Mouse (Mus musculus) hematopoietic stem cell, adult 5-6 weeks (primary cell): ENCODE data around the gene Irx6. TPM values are rescaled to one million over a fixed set of nuclear protein-coding genes. Genes with fewer than 3 reads are reported as not detected.

Source experiments
- ATAC-seq, 2 experiments: fragments of 125-278 bp in 1 of 2; replicated peaks in 1 of 2; 2 replicates each; pipeline ENCODE4 v1.8.0; 2016 to 2017; ENCODE audit warnings: inconsistent platforms in 2 of 2, mild to moderate bottlenecking in 2 of 2, moderate number of reproducible peaks in 2 of 2, low read depth in 1 of 2, moderate TSS enrichment in 1 of 2; ENCODE audit not compliant: low FRiP score in 2 of 2, poor library complexity in 2 of 2, severe bottlenecking in 2 of 2, insufficient read depth in 1 of 2, low TSS enrichment in 1 of 2
- total RNA-seq: library from RNA; stranded (forward); fragments of 172-1452, 232-1000 nt; gene quantifications from 2 replicates; pipeline ENCODE4 v1.2.3, GENCODE M21; 2017

Gene Irx6
- not detected in 2 replicates for total RNA-seq

- no peak for ATAC-seq
Measured at GRCm38 (mm10) chr8:92674244-92675128, at the start of gene Irx6. Irx6 (plus strand) TSS chr8:92674288.

GRCm38 (mm10) chr8:92628711-92629650 lies 45.1 kb upstream of the Irx6 start:
- no peak for ATAC-seq

DNA sequence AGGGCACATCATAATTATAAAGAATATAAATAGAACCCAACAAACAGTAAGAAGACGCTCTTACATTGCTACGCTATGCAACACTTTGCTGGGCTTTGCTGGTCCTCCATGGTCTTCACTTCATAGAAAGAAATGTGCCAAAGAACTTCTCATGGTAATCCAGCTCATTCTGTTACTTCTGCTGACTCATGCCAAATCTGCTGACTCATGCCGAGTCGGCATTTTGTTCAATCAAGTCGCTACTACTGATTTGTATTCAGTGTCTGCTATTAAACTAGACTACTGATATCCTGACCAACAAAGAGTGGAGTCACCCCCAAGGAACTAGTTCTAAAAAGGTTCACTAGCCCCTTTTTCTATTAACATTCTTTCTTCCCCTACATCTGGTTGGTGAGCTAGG lies 40.9 kb upstream of the Irx6 start:
- no peak for ATAC-seq

- ATAC-seq = no peak
Measured at GRCm38 (mm10) chr8:92640820-92641219, 33.3 kb upstream of the Irx6 start.

DNA sequence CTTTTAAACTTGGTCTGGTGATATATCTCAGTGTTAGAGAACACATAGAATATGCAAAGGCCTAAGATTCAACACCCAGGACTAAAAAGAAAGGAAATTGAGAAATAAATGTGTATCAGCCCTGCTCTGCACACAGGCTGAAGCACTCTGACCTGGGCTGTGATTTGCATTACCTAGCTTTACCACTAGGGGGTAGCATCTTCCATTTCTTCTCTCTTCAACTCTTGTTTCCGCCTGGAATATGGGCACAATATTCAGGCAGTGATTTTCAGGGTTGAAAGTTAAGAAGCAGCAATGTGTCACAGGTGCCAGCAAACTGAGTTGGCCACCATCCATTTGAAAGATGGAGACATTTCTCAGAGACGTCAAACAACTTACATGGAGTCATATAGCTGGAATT lies 27.5 kb upstream of the Irx6 start:
- ATAC-seq = no peak

GRCm38 (mm10) chr8:92664207-92664606 lies 9.9 kb upstream of the Irx6 start:
- no peak for ATAC-seq

DNA sequence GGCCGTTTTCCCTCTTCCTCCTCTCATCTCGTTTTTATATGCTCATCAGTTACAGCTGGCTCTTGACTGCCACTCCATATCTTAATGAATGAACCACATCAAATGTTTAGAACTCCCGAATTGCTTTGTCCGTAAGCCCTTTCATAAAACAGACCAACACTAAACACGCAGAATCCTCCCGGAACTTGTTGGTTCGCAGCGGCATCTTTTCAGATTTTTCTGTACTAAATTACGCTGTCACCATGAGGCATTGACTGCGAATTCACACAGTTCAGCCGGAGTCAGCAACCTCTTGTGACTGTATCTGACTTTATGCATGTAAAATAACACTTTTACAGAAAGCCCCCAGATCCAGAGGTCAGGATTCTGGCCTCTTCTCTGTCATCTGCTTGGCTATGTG lies 3.9 kb upstream of the Irx6 start:
- ATAC-seq = no peak

- no peak for ATAC-seq
Measured at GRCm38 (mm10) chr8:92670656-92671195, 3.4 kb upstream of the Irx6 start.

- ATAC-seq = no peak
Measured at GRCm38 (mm10) chr8:92671892-92672291, 2.2 kb upstream of the Irx6 start.

- ATAC-seq = no peak
Measured at GRCm38 (mm10) chr8:92673101-92673500, 987 bp upstream of the Irx6 start.

- peak in 1 of 2 experiments; percentile 32; a peak in 1 of 4 replicates for ATAC-seq
Measured at GRCm38 (mm10) chr8:92673555-92674243, 389 bp upstream of the Irx6 start.

- ATAC-seq = no peak
Measured at GRCm38 (mm10) chr8:92678407-92678806, 4.3 kb downstream of the Irx6 start.

DNA sequence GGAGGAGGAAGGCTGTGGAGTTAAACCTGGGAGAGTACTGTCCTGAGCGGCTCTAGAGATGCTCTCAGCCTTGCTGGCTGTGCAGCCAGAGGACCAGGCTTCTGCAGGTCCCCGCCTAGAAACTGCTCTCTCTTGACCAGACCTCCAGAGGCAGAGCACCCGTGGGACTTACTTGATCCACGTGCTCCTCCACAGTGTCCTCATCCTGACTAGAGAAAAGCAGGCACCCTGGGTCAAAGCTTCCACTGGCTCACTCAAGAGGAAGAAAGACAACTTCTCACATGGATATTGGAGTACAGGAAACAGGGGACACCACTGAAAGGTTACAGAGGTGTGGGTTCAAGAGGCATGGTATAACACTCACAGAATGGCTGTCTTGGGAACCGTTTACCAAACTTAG lies 23.3 kb downstream of the Irx6 start:
- no peak for ATAC-seq

DNA sequence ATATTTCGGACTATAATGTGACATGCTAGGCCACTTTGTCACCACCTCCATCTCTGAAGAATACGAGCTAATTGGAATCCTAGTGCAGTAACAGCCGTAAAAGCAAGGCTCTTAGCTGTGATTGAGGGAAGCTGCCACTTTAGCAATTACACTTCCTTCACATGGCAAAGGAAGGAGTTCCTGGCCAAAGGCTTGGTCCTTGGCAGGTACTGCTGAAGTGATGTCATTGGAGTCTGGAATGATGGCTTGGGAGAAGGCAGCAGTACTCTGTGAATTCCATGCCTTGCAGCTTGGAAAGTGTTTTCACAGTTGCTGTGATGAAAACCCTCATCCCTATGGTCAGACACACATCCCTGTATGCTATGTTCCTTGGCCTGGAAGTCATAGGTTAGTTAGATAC lies 24.3 kb downstream of the Irx6 start:
- no peak for ATAC-seq

DNA sequence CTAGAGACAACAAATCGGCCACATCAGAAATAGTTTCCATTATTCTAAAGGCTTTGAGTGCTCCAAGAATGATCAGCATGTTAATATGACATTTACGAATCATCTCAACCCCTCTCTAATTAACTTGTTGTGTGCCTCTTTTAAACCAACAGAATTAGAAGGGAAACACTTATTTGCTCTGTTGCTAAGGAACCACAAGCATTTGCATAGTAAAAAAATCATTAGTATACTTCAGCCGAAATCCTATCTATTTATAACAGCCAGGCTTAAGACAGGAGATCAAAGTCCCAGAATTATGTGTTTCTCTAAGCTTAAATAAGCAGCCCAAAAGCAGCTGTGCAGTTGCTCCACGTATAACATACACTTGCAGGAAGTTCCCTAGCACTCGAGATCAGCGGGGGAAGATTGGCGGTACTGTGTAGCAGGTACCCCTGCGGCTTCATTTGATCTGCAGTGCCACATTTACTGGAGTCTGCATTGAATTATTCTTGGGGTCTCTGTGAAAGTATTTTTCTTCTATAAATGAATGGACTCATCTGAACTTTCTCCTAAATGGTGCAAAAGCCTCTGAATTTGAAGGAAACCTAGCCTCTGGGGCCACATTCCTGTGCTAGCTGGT lies 25.9 kb downstream of the Irx6 start:
- ATAC-seq = no peak

DNA sequence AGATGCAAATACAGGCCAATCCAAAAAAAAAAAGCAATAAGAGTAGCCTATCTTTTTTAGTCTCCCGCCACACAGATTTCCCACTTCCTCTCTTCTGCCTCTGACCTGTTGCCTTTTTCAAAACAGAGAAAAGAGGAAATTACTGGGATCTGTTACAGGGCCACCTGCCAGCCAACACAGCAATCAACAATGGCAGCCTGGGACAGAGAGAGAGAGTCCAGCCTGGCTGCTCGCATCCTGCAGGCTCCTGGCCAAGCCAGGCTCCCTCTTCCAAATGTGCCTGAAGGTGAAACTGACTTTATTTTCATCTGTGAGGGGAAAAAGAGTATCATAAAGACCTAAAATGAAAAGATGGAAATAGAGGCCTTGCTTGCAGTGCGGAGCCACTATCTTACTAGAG lies 29.3 kb downstream of the Irx6 start:
- ATAC-seq = no peak

GRCm38 (mm10) chr8:92706311-92706710 lies 32.2 kb downstream of the Irx6 start:
- ATAC-seq = no peak
